Mouse (Mus musculus) limb, embryonic 11.5 days (tissue): ENCODE results near the gene Pou5f1. TPM values are rescaled to one million over a fixed set of nuclear protein-coding genes. Genes with fewer than 3 reads are reported as not detected.

Experiments
- ATAC-seq: fragments of 200-750 bp; cut with Nextera tagmentation; 2 replicates; pipeline ENCODE4 v1.8.0; 2017; ENCODE audit warnings: low read depth; ENCODE audit not compliant: insufficient number of reproducible peaks, low FRiP score, low TSS enrichment
- DNase-seq: peaks from one replicate; pipeline ENCODE4 v3.0.0-alpha.2; 2015; ENCODE audit warnings: low spot score
- H3K27ac ChIP-seq: fragments of 300-500 bp; sonication (generic); replicated peaks from 2 replicates; pipeline ENCODE4 v1.5.1; 2014; ENCODE audit warnings: low read depth, mild to moderate bottlenecking, low read length
- H3K27me3 ChIP-seq: fragments of 300-500 bp; sonication (generic); 2 replicates; pipeline ENCODE4 v1.6.1; 2014; ENCODE audit warnings: mild to moderate bottlenecking, low read length, mixed read lengths; ENCODE audit not compliant: control insufficient read depth, insufficient read depth
- H3K36me3 ChIP-seq: fragments of 300-500 bp; sonication (generic); 2 replicates; pipeline ENCODE4 v1.6.1; 2014; ENCODE audit warnings: mild to moderate bottlenecking, low read length, moderate library complexity, mixed read lengths; ENCODE audit not compliant: control insufficient read depth, insufficient read depth
- H3K4me1 ChIP-seq: fragments of 300-500 bp; sonication (generic); 2 replicates; pipeline ENCODE4 v1.6.1; 2014; ENCODE audit warnings: low read length, mixed read lengths; ENCODE audit not compliant: control insufficient read depth, insufficient read depth
- H3K4me2 ChIP-seq: fragments of 300-500 bp; sonication (generic); 2 replicates; pipeline ENCODE4 v1.6.1; 2014; ENCODE audit warnings: low read depth, mild to moderate bottlenecking, moderate library complexity; ENCODE audit not compliant: severe bottlenecking
- H3K4me3 ChIP-seq: fragments of 300-500 bp; sonication (generic); 2 replicates; pipeline ENCODE4 v1.5.1; 2014; ENCODE audit warnings: low read depth, low read length
- H3K9ac ChIP-seq: fragments of 300-500 bp; sonication (generic); 2 replicates; pipeline ENCODE4 v1.6.1; 2014; ENCODE audit warnings: mild to moderate bottlenecking, low read length
- H3K9me3 ChIP-seq: fragments of 300-500 bp; sonication (generic); 2 replicates; pipeline ENCODE4 v1.6.1; 2016; ENCODE audit warnings: low read length; ENCODE audit not compliant: control insufficient read depth
- WGBS: fragments of 180-500 bp; shearing (Covaris S2); extraction: QIAGEN DNeasy Blood & Tissue Kit; methylation state at CpG from one replicate; pipeline ENCODE4 v1.1.7; 2014; 5-methylcytosine and 5-hydroxymethylcytosine counted together
- polyA plus RNA-seq: library from polyadenylated mRNA; unstranded; fragments of >200 nt; fragmentation: Nextera tagmentation; extraction: Ambion mirVana; gene quantifications from 2 replicates; pipeline ENCODE4 v1.2.1, GENCODE M21; 2014

Gene Pou5f1
- polyA plus RNA-seq, 1 experiment from 2014 or later: 0.11 TPM

DNA sequence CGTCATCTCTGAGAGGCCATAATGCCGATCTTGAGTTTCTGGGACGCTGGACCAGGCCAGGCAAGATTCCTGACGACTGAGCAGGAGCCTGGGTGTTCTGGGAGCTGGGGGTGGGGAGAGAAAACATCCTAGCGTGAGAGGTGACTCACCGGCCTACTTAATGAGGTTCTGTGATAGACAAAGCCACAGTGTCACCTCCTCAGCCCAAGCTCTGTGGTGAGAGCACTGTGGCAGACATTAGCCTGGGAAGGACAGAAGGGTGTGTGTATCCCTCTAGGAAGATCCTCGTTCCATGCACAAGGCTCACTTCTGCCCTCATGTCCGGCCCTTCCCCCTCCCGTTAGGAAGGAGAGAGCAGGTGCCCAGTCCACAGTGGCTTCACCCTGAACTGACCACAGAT lies 51.5 kb downstream of the Pou5f1 start:
- Histone ChIP-seq H3K27ac (no peak overlapping the region), H3K9me3 (no peaks in the 10 kb centered on the region; the same call in 1 of the 2 replicates), H3K27me3 (no peaks in the 10 kb centered on the region), H3K4me1 (0 out of 2 replicates have a peak, but pooled peaks cover 3% of the 10 kb centered on the region), H3K9ac (no peak overlapping the region), H3K4me2 (no peak overlapping the region), H3K36me3 (no peaks in the 10 kb centered on the region), H3K4me3 (no peak overlapping the region)
- ATAC-seq (no peak), DNase-seq (no peak)
- 77% methylated on average over 9 of the region's 9 CpGs for WGBS

DNA sequence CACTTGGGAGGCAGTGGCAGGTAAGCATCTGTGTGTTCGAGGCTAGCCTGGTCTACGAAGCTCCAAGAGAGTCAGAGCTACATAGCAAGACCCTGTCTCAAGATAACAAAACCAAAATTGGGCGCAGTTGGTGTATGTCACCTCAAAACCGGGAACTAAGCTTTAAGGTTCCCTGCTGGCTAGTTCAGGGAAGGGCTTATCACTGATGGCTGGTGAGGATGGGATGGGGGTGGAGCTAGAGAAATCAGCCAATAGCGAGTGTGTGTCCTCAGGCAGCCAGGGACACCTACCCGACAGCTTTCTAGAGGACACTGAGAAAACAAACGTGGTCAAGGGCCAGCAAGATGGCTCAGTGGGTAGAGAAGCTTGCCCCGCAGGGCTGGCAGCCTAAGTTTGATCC lies 52.4 kb downstream of the Pou5f1 start:
- Histone ChIP-seq H3K27ac (no peak overlapping the region), H3K27me3 (no peaks in the 10 kb centered on the region), H3K4me3 (no peak overlapping the region), H3K4me1 (0 out of 2 replicates have a peak, but pooled peaks cover 3% of the 10 kb centered on the region), H3K4me2 (no peak overlapping the region), H3K9me3 (no peaks in the 10 kb centered on the region; the same call in 1 of the 2 replicates), H3K36me3 (no peaks in the 10 kb centered on the region), H3K9ac (no peak overlapping the region)
- DNase-seq (no peak), ATAC-seq (no peak)
- WGBS: 56% methylated on average over 8 of the region's 8 CpGs

Other genes with a start within 250 kb of the Pou5f1 start
- gene H2-D1, start 243.3 kb upstream of the Pou5f1 start, polyA plus RNA-seq: 15.7 and 16.3 TPM in 2 replicates
- not detected in 2 replicates for gene H2-Q1, start 185.6 kb upstream of the Pou5f1 start, polyA plus RNA-seq
- gene H2-Q2, start 163.8 kb upstream of the Pou5f1 start, polyA plus RNA-seq: 0.16 and 0.31 TPM in 2 replicates
- gene H2-Q4, start 126.4 kb upstream of the Pou5f1 start, polyA plus RNA-seq: 3.6 and 4.0 TPM in 2 replicates
- 2.5 and 3.1 TPM in 2 replicates for gene H2-Q6, start 81.2 kb upstream of the Pou5f1 start, polyA plus RNA-seq
- 23.3 and 25.7 TPM in 2 replicates for gene H2-Q7, start 66.9 kb upstream of the Pou5f1 start, polyA plus RNA-seq
- gene H2-Q10, start 35.9 kb upstream of the Pou5f1 start, polyA plus RNA-seq: 0.26 and 0.72 TPM in 2 replicates
- gene Tcf19, start 10.8 kb downstream of the Pou5f1 start, polyA plus RNA-seq: 53.9 and 65.0 TPM in 2 replicates
- gene Cchcr1, start 11.1 kb downstream of the Pou5f1 start, polyA plus RNA-seq: 13.2 and 13.6 TPM in 2 replicates
- gene Psors1c2, start 27.2 kb downstream of the Pou5f1 start, polyA plus RNA-seq: 0.72 and 1.1 TPM in 2 replicates
- gene Cdsn, start 46.1 kb downstream of the Pou5f1 start, polyA plus RNA-seq: not detected in 2 replicates
- not detected in 2 replicates for gene 2300002M23Rik, start 61.4 kb downstream of the Pou5f1 start, polyA plus RNA-seq
- gene Sfta2, start 95.5 kb downstream of the Pou5f1 start, polyA plus RNA-seq: not detected in 2 replicates
- not detected in 2 replicates for gene Gm9573, start 120.6 kb downstream of the Pou5f1 start, polyA plus RNA-seq
- gene Mucl3, start 137.7 kb downstream of the Pou5f1 start, polyA plus RNA-seq: not detected in 2 replicates
- gene Vars2, start 161.6 kb downstream of the Pou5f1 start, polyA plus RNA-seq: 17.6 and 17.9 TPM in 2 replicates
- gene Gtf2h4, start 167.7 kb downstream of the Pou5f1 start, polyA plus RNA-seq: 56.7 and 57.0 TPM in 2 replicates
- gene Ddr1, start 198.6 kb downstream of the Pou5f1 start, polyA plus RNA-seq: 14.7 and 17.6 TPM in 2 replicates